Mouse (Mus musculus): ENCODE results near the gene Pah. TPM values are rescaled to one million over a fixed set of nuclear protein-coding genes. Genes with fewer than 3 reads are reported as not detected.

Gene Pah
- total RNA-seq (2021): not detected
- long read RNA-seq: 0 reads

DNA sequence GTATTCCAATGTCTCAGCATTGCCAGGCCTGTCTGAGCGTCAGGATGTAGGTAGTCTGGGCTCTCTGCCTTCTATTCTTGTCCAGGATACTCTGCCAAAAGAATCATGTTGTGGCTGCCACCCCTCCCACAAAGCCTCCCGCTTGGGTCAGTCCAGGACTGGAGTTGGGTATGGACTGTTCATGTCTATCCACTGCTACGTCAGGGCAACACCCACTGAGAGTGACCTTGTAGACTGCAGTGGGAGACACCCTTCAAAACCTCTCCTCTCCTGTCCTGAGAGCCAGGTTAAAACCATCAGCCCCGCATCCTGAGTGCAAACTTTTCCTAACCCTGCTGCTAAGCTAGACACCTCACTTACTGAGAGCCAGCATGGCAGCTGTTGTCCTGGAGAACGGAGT is at the start of gene Pah:
Gene Pah, plus strand, starts transcription at position 150 of the 400 bp plus-strand sequence.
- no peak for DNase-seq (ENCODE audit: low spot score in 2 of 2)

DNA sequence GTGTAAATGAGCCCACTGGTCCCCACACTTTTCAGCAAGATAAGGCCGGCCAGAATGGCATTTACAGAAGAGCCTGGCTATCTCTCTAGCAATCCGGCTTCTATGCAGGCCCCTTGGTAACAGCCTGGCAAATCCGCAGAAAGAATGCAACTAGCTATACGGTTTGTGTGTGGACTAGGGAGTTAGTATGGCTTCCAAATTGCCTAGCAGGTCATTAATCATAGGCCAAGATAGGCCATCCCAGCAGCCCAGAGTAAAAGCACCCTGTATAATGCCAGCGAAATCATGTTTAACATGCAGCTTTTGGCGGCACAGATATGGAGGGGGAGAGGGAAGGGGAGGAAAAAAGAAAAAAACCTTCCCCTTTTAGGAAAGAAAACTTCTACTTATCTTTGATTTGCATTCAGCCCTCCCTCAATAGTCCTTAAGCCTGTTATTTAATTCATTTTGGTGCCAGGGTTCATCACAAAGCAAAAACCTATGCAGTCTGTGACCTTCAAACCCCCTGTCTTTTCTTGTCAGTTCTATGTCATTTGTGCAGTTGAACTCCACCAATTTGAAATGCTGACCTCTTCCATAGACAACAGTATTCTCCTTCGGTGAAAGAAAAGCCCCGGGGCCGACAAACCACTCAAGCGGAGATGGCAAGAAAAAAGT is 48.0 kb upstream of the Pah start:
- DNase-seq (ENCODE audit: low spot score in 2 of 2): no peak

DNA sequence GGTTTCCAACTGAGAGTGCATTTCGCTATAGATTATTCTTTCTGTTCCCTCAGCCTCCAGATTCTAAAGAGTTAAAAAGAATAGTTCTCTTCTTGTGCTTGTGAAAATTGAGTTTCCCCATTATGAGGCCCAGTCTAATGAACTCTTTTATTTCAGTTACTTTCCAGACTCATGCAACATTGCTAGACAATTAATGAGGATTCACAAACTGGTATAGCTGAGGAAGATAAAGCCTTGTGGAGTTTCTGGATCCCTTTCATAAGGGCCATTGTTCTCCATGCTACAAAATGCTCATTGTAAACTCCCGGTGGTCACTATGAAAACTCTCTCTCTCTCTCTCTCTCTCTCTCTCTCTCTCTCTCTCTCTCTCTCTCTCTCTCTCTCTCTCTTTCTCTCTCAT is 46.6 kb upstream of the Pah start:
- no peak for DNase-seq (ENCODE audit: low spot score in 2 of 2)

DNA sequence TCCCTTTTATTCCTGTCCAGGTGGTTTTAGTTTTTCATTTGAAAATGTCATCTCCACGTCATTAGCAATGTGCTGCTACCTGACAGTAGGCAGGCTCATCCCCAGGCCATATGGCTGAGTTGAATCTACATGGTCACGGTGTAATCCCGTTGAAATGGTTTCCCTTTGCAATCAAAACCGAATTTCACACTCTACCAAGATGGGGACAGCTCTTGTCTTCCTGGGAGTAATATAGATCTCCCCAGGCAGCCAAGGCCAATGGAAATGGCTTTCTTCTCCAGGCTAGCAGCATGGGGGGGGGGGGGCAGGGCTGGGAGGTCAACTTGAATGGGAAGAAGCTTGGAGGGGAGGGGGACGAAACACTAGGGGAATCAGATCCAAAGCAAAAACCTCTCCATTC is 43.7 kb upstream of the Pah start:
- DNase-seq (ENCODE audit: low spot score in 2 of 2): no peak

DNA sequence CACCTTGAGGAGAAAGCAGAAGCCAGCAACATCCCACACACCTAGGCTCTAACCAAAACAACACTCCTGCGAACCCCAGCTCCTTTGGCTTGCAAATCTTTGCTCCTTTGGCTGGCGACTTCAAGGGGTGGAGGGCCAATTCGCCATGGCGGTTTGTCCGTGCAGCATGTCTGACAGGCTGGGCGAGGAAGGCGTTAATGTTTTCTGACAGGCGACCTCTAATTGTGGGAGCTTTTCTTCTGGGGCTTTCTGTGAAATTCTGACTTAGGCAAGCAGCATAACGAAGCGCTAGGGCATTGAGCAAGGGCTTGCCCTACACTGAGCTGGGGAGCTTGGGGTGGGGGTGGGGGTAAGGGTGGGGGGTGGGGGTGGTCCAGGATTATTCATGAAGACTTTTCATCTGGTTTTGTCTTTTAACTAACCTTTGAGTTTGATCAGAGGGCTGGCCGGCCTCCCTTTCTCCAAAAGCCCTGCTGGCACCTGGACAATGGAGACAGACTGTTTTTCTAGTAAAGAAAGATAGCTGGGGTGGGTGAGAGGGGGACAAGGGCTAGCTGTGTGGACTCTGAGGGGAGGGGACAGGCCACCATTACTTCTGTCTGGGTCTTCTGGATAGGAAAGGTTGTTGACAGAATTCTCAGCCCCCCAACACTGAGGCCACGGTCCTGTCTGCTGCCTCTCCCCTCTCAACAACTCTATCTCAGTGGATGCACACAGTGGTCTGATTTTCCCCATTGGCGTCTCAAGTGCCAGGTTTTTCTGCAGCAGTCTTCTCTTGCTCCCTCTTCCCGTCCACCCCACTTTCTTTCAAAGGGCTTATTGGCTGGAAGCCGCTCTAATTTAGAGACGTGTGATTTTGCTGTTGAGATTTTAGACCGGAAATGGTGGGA is 36.5 kb upstream of the Pah start:
- DNase-seq (ENCODE audit: low spot score in 2 of 2): no peak

DNA sequence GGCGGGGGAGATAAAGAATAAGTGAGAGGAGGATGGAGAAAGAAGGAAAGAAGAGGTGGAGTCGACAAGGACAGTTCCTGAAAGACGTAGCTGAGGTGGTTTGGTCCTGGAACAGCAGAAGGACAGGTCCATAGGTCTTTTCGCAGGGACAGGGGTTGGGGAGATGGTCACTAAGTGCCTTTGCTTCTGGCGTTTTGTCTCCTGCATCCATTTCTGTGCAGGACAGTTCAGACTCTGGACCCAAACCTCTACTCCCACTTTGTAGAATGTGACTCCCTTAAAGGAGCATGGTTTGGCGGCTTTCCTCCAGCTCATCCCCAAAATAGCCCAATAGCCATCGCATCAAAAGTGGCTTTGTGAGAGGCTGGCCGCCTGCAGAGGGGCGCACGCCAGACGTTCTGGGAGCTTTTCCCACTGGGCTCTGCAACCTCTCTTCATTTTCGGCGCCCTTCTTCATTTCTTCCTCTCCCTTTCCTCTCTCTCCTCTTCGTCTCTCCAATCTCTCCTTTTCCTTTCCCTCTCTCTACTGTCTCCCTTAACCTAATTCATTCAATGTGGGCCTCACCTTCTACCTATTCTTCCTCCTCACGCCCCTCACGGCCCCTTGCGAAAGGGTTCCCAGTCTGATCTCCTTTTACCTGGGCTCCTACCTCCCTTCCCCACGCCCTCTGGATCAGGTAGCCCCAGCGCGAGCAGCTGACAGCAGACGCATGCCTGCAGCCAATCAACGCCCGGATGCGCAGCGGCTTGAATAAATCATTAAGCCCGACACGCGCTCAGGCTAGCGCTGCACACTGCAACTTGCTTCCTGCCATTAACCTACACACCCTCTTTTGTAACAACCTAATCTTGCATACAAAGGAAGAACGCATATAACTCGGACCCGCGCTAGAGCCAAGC is 35.6 kb upstream of the Pah start:
- peak in 1 of 2 experiments; percentile 57 for DNase-seq (ENCODE audit: low spot score in 2 of 2)

DNA sequence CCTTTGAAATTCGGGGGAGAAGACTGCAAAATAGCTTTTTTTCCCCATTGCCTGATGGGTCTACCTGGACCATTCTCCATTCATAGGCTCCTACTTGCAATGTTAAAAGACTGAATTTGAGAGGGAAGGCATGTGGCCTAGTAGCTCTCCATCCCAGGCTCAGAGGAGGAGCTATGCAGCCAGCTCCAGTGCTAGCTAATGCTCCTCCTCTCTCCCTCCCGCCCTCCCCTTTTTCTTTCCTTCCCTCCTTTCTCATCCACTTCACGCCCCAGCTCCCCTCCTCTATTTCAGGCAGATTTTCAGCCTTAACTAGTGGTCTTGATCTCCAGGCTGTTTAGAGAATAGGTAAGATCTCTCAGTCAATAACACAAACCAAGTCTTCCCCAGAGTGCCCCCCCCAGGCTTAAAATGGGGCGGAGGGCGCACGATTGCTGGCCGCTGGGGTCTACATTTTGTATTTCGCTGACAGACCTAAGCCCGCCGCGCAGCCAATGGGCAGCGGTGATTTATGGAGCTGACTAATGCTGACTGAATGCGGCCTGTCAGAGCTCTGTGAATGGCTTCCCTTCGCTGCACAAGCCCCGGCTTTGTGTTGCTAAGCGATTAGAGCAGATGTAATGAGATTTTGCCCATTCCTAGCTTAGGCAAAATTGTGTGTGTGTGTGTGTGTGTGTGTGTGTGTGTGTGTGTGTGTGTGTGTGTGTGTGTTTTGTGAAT is 33.0 kb upstream of the Pah start:
- peak in 1 of 2 experiments; percentile 65 for DNase-seq (ENCODE audit: low spot score in 2 of 2)

DNA sequence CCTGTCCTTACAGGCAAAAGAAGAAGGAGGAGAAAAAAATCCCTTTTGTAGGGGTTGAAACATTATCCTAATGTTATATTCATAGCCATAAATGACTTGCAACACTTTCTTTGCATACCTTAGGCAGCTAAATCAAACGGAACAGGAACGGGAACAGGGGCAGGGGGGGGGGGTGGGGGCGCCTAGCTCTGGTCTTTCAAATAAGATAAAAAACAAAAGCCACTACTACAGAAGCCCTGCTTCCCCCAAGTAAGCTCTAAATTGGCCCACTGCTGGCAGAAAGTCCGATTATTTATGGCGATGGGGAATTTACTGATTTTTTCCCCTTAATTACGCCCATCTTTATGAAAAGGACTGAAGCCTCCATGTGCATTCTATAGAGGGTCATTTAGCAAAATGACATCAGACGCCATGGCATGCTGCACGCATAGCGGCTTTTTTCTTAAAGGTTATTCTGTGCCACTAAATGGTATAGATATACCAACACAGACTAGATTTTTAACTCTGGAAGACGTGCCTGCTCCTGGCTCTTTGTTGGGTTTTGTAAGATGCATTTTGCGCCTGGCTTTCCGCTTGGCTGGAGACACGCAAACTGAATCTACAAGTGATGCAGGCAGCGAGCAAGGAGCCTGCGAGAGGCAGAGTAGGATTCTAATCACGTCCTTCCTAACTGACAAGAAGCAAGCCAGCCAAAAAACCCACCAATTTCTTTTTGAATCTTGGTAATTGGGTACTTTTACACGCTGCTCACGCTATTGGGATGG is 32.2 kb upstream of the Pah start:
- DNase-seq (ENCODE audit: low spot score in 2 of 2): peak in 1 of 2 experiments; percentile 63

DNA sequence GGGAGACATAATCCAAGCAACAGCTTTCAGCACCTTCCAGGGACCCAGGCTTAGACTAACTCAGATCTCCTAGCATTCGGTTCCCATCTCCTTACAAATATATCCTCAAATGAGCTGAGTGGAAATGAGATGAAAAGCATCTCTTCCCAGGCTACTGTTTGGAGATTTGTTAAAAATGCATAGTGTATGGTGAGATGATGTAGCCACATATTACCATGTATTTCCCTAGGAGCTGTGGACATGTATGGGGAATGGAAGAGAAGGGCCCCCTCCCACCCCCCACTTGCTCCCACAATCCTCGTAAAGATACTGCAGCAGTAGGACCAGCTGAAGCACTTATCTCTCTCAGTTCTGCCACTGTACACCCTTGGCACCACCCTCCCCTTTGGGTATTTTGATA is 31.3 kb upstream of the Pah start:
- DNase-seq (ENCODE audit: low spot score in 2 of 2): no peak

DNA sequence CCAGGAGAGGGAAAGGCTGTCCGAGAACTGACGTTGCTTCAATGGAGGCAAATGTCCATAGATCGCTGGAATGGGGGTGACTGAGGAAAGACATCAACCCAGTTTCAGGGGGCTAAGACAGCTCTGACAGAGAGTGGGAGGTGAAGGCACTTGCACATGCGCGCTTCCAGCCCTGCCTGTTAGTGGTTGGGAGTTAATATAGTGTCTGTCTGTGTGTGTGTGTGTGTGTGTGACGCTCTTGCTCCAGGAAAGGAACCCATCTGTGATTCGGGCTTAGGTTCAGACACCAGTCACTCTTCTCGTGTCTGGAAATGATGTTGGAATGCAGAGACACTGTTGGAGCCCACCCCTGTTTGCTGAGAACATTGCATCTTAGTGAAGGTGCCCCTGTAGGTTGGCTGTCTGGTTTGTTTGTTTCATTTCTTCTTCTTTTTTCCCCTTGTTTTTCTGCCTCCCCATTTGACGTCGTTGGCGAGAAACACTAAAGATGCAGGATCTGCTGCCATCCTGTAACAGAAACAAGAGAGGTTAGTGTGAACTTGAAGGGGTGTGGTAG is 30.0 kb upstream of the Pah start:
- DNase-seq (ENCODE audit: low spot score in 2 of 2): no peak

DNA sequence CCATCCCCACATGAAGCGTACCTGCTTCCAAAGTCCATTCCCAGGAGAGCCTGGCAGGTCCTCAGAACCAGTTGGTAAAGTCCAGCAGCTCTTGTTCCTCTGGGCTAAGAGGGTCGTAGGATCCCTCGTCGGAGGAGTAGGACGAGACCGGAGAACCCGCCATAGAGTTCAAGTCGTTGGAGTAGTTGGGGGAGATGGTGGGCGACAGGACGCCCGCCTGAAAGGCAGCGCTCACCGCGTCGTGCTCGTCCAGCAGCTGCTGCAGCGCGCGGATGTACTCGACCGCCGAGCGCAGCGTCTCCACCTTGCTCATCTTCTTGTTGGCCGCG is 29.3 kb upstream of the Pah start:
- DNase-seq (ENCODE audit: low spot score in 2 of 2): no peak

DNA sequence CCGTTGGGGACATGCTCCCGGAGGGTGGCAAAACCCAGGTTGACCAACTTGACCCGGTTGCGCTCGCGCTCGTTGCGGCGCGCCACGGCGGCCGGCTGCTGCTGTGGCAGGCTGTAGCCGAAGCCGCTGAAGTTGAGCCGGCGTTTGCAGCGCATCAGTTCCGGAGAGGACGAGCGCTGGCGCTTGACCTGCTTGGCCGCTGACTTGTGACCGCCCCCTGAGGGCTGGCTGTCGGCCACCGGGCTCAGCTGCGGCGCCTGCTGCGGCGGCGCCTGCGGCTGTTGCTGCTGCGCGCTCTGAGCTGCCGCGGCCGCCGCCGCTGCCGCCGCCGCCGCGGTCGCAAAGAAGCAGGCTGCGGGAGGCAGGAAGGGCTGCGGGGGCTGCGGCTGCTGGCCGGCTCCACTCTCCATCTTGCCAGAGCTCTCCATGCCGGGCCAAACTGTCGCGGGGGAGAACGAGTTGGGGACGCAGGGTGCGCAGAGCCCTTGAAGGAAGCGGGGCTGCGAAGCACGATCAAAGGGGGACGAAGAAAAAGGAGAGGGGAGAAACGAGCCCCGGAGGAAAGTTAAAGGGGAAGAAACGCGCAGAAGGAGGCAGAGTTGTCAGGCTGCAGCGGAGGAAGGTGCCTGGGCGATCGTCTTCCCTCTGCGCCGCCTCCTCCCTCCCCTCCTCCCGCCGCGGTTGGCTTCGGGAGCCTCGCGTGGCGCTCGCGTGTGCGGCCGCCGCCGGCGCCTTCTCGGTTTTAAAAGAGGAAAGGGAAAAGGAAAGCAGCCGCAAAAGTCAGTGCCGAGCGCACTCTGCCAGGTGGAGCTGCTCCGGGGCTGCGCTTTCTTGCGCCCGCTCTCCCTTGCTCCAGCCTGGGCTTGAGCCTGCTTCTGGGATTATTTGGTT is 28.7 kb upstream of the Pah start:
- DNase-seq (ENCODE audit: low spot score in 2 of 2): peak; percentile 61

DNA sequence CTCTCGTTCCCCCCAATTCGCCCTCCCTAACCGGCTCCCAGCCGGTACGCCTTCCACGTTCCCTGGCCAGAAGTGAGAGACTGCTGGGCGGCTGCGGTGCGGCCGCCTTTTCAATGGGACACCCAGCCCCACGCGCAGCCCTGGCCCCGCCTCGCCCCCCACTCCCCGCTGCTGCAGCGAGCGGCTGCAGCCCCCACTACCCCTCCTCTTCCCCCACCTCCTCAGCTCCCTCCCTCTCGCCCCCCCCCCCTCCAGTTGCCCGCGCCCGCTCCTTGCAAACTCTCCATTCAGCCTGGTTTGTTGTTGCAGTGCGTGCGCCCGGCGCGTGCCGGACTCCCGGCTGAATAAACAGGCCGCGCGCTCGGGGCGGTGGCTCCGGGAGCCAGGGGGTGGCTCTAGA is 28.0 kb upstream of the Pah start, which contains the start of gene Ascl1:
Gene Ascl1, minus strand, starts transcription at position 85 of the 400 bp plus-strand sequence.
- DNase-seq (ENCODE audit: low spot score in 2 of 2): no peak

DNA sequence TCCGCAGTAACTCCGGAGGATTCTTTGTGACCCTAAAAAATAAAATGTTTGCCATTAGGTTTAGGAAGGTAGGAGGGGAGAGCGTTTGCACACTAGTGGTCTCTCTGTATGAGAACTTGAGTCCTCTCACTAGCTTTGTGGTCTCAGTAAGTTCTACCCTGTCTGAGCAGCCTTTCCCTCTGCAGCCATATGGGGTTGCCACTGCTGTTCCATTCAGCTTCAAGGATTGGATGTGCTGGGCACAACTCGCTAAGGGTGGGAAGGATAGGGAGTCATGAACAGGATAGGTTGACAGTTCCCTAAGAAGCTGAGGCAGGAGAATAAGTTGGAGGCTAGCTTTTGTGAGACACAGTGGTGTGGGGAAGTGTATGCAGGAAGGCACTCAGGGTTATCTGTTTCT is 27.4 kb upstream of the Pah start:
- DNase-seq (ENCODE audit: low spot score in 2 of 2): no peak

DNA sequence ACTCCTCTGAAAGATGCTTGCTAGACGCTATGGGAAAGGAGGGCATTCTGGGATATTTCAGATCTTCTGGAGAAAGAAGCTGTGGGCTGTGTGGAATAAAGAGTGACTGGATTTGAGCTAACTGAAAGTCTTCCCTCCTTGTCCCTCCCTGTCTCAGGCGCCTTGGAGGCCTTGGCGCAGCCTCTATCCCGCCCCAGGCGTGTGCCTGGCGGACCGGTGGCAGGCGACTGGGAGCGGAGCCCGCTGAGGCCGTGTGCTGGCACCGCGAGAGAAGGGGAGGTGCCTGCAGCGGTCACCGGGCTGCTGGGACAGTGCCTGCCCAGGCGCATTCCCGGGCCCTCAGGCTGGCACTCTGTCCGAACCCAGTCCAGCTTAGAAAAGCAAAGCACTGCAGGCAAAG is 27.0 kb upstream of the Pah start:
- no peak for DNase-seq (ENCODE audit: low spot score in 2 of 2)

DNA sequence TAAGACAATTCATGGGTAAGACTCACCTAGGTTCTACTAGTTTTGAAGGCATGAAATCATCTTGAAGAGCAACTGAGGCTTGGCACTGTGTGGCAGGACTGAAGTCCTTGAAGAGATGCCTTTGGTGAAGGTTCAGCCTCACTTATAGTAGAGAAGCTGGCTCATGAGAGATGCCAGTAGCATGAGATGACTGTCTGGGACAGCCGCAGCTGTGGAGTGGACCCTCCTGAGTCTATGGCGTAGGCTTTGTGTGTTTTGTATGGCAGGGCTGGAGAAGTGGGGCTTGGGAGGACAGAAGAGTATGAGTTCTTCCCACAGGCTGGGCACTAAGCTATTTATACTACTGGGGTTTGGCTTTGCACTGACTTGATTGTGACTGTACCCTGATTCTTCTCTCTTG is 24.5 kb upstream of the Pah start:
- DNase-seq (ENCODE audit: low spot score in 2 of 2): no peak

DNA sequence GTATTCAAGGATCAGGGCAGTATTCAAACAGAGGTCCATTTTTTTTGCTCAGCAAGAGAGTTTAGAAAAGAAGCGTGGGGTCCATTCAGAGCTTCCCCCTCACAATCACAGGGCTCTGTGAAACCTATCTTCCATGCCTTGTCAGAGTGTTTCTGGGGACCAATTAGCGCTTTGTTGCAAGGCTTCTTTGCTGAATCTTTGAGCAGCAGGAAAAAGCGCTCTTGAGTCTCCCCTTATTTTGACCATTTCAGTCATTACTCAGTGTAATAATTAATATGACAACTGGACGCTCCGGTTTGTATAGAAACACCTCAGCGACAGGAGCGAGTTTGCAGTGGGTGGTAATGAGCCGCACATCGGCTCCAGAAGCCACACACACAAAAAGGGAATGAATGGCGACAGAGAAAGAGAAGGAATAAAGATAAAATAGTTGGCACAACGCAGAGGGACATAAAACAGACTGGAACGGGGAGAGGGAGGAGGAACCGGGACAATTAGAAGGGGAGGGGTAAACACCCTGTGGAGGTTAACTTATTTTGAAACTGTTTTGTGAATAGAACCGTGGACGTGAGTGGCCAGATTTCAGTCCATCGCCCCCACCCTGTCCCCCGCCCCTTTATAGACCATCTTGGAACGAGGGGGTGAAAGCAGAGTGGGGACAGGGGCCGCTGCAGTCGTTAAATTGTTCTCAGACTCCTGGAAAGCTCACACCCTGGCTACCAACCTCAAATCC is 20.5 kb upstream of the Pah start:
- DNase-seq (ENCODE audit: low spot score in 2 of 2): no peak

DNA sequence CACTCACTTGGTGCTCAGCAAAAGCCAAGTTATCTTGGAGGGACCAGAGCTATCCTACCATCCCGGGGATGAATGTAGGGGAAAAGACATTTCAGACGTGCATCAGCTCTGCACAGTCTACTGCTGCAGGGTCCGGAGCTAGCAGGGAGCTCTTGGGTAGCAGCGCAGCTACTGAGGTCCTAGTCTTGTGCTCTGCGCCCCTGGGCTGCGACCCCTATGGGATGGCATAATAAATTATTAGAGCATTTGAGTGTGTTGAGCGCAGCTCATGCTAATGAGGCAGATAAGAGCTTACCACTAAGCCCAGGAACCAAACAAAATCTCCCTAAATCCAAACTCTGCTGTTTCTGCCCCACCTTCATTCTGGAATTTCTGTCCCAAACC is 19.9 kb upstream of the Pah start:
- no peak for DNase-seq (ENCODE audit: low spot score in 2 of 2)
